Mouse (Mus musculus) lung, embryonic 15.5 days (tissue): ENCODE data around the gene Nt5m. TPM values are rescaled to one million over a fixed set of nuclear protein-coding genes. Genes with fewer than 3 reads are reported as not detected.

Experiments used
- ATAC-seq: fragments of 200-750 bp; cut with Nextera tagmentation; 2 replicates; pipeline ENCODE4 v1.8.0; 2017; ENCODE audit warnings: moderate number of reproducible peaks, borderline replicate concordance; ENCODE audit not compliant: low FRiP score, low TSS enrichment; ENCODE audit errors: extremely low read depth
- H3K27ac ChIP-seq: fragments of 300-500 bp; sonication (generic); 2 replicates; pipeline ENCODE4 v1.5.1; 2015; ENCODE audit warnings: moderate library complexity, mild to moderate bottlenecking, inconsistent platforms
- H3K27me3 ChIP-seq: fragments of 300-500 bp; sonication (generic); 2 replicates; pipeline ENCODE4 v1.6.1; 2015; ENCODE audit warnings: inconsistent platforms
- H3K36me3 ChIP-seq: fragments of 300-500 bp; sonication (generic); 2 replicates; pipeline ENCODE4 v1.6.1; 2015; ENCODE audit warnings: inconsistent platforms
- H3K4me1 ChIP-seq: fragments of 300-500 bp; sonication (generic); 2 replicates; pipeline ENCODE4 v1.6.1; 2015; ENCODE audit warnings: inconsistent platforms
- H3K4me2 ChIP-seq: fragments of 300-500 bp; sonication (generic); 2 replicates; pipeline ENCODE4 v1.6.1; 2015; ENCODE audit warnings: inconsistent platforms, mild to moderate bottlenecking, moderate library complexity
- H3K4me3 ChIP-seq: fragments of 300-500 bp; sonication (generic); 2 replicates; pipeline ENCODE4 v1.5.1; 2015; ENCODE audit warnings: mild to moderate bottlenecking, inconsistent platforms
- H3K9ac ChIP-seq: fragments of 300-500 bp; sonication (generic); 2 replicates; pipeline ENCODE4 v1.6.1; 2015; ENCODE audit warnings: inconsistent platforms
- H3K9me3 ChIP-seq: fragments of 300-500 bp; sonication (generic); 2 replicates; pipeline ENCODE4 v1.6.1; 2016; ENCODE audit warnings: inconsistent platforms
- WGBS: fragments of 180-500 bp; shearing (Covaris S2); methylation state at CpG from one replicate; pipeline ENCODE4 v1.1.7; 2015; 5-methylcytosine and 5-hydroxymethylcytosine counted together
- polyA plus RNA-seq: library from polyadenylated mRNA; unstranded; fragments of >200 nt; fragmentation: Nextera tagmentation; extraction: Ambion mirVana; gene quantifications from 2 replicates; pipeline ENCODE4 v1.2.1, GENCODE M21; 2015

Nt5m gene
- polyA plus RNA-seq, 1 experiment from 2014 or later, result 37.6 TPM

DNA sequence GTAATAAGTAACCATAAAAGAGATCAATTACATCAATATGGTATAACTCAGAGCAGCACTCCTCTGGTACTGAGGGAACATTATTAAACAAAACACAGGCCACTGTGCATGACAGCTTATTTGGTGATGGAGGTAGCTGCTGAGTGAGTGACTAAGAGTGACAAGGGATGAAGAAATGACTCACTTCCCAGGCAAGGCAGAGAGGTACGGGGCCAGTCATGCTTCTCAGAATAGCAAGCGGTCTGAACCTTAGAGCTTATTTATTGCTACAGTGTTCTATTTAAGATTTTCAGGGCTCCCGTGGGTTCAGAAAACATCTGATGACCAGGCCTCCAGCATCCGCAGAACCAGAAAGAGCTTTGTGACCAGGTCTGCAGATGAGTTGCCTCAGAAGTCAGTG, 74.5 kb downstream of the Nt5m start:
- no peak overlapping the region for H3K27ac ChIP-seq
- no peaks in the 10 kb centered on the region for H3K9me3 ChIP-seq
- no peak overlapping the region for H3K4me2 ChIP-seq
- H3K27me3 ChIP-seq, result no peaks in the 10 kb centered on the region
- no peak overlapping the region for H3K9ac ChIP-seq
- ATAC-seq, result no peak
- 77% methylated on average over 4 of the region's 4 CpGs for WGBS
- no peaks in the 10 kb centered on the region for H3K36me3 ChIP-seq
- peaks cover 5% of the 10 kb centered on the region for H3K4me1 ChIP-seq
- no peak overlapping the region for H3K4me3 ChIP-seq

GRCm38 (mm10) chr11:59918014-59918413, 78.8 kb downstream of the Nt5m start:
- H3K36me3 ChIP-seq, result no peaks in the 10 kb centered on the region
- H3K9ac ChIP-seq, result no peak overlapping the region
- WGBS, result 16% methylated on average over 4 of the region's 4 CpGs
- no peaks in the 10 kb centered on the region for H3K9me3 ChIP-seq
- no peak overlapping the region for H3K4me2 ChIP-seq
- no peak overlapping the region for H3K4me3 ChIP-seq
- no peak for ATAC-seq
- peaks cover 5% of the 10 kb centered on the region; the same call in 1 of the 2 replicates for H3K4me1 ChIP-seq
- no peak overlapping the region for H3K27ac ChIP-seq
- no peaks in the 10 kb centered on the region for H3K27me3 ChIP-seq

GRCm38 (mm10) chr11:59919401-59919800, 80.2 kb downstream of the Nt5m start:
- Histone ChIP-seq H3K27ac (no peak overlapping the region), H3K4me1 (peaks cover 5% of the 10 kb centered on the region; the same call in 1 of the 2 replicates), H3K9me3 (no peaks in the 10 kb centered on the region), H3K9ac (no peak overlapping the region), H3K27me3 (no peaks in the 10 kb centered on the region), H3K4me2 (no peak overlapping the region), H3K4me3 (no peak overlapping the region), H3K36me3 (no peaks in the 10 kb centered on the region)
- 50% methylated on average over 3 of the region's 3 CpGs for WGBS
- ATAC-seq, result no peak

DNA sequence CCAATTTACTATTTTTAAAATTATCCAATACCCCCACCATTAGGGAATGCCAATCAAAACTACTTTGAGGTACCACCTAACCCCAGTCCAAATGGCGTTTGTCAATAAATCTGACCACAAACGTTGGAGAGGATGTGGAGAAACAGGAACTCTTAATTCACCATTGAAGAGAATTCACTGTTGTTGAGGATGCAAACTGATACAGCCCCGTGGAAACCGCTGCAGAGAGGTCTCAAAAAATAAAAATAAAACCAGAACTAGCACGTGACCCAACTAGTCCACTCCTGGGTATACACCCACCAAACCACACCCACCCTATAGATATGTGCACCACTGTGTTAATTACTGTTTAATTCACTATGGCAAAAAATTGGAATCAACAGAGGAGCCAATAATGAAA, 81.1 kb downstream of the Nt5m start:
- H3K9ac ChIP-seq, result no peak overlapping the region
- H3K9me3 ChIP-seq, result no peaks in the 10 kb centered on the region
- H3K4me1 ChIP-seq, result peaks cover 5% of the 10 kb centered on the region; the same call in 1 of the 2 replicates
- no peak for ATAC-seq
- no peak overlapping the region for H3K27ac ChIP-seq
- whole genome bisulfite sequencing, result 66% methylated on average over 5 of the region's 5 CpGs
- no peaks in the 10 kb centered on the region for H3K27me3 ChIP-seq
- H3K4me2 ChIP-seq, result no peak overlapping the region
- no peaks in the 10 kb centered on the region for H3K36me3 ChIP-seq
- no peak overlapping the region for H3K4me3 ChIP-seq

DNA sequence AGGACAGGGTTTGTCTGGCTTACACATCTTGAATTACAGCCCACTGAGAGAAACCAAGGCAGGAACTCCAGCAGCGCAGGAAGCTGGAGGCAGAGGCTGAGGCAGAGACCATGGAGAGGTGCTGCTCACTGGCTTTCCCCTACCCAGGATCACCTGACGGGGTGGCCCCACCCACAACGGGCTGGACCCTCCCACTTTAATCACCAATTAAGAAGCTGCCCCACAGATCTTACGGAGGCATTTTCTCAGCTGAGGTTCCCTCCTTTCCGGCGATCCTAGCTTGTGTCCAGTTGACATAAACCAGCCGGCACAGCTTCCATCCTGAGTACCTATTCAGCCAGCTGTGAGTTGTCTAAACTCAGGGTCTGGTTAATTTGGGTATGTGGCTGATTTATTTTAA, 82.0 kb downstream of the Nt5m start:
- H3K4me1 ChIP-seq, result peaks cover 5% of the 10 kb centered on the region; the same call in 1 of the 2 replicates
- no peaks in the 10 kb centered on the region for H3K9me3 ChIP-seq
- H3K27ac ChIP-seq, result no peak overlapping the region
- H3K36me3 ChIP-seq, result no peaks in the 10 kb centered on the region
- no peak overlapping the region for H3K4me2 ChIP-seq
- no peak overlapping the region for H3K4me3 ChIP-seq
- H3K27me3 ChIP-seq, result no peaks in the 10 kb centered on the region
- no peak overlapping the region for H3K9ac ChIP-seq
- no peak for ATAC-seq
- 9% methylated on average over 7 of the region's 7 CpGs for WGBS

DNA sequence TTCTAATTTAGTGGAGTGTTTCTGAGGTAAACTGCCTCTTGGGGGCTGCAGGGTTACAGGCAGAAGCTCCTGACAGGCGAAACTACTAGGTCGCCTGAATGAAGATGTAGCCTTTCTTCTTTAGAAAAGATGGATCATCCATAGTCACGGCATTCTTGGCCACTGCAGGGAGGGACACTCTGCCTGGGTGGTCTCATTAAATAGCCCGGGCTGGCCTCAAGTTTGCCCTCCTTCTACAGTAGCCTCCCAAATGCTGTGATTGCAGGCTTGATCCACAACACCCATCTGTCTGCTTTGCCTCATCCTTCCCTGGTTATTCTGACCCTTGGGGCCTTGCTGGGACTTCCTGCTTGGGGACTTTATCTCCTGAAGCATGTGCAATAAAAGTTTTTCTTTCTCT, 90.8 kb downstream of the Nt5m start:
- no peak overlapping the region for H3K27ac ChIP-seq
- H3K27me3 ChIP-seq, result no peaks in the 10 kb centered on the region
- no peak overlapping the region for H3K4me3 ChIP-seq
- H3K4me2 ChIP-seq, result no peak overlapping the region
- no peak for ATAC-seq
- no peaks in the 10 kb centered on the region for H3K4me1 ChIP-seq
- no peak overlapping the region for H3K9ac ChIP-seq
- WGBS, result 41% methylated on average over 4 of the region's 4 CpGs
- no peaks in the 10 kb centered on the region for H3K36me3 ChIP-seq
- no peaks in the 10 kb centered on the region for H3K9me3 ChIP-seq

Other genes starting within 250 kb of the Nt5m start
- gene Olfr223, start 246.2 kb upstream of the Nt5m start, polyA plus RNA-seq, result not detected in 2 replicates
- 109 and 111 TPM in 2 replicates for gene Mprip, start 178.1 kb upstream of the Nt5m start, polyA plus RNA-seq
- 5.8 and 6.2 TPM in 2 replicates for gene Pld6, start 51.8 kb upstream of the Nt5m start, polyA plus RNA-seq
- 25.9 and 27.7 TPM in 2 replicates for gene Flcn, start 29.4 kb upstream of the Nt5m start, polyA plus RNA-seq
- 204 and 214 TPM in 2 replicates for gene Cops3, start 391 bp downstream of the Nt5m start, polyA plus RNA-seq
- gene Med9, start 108.8 kb downstream of the Nt5m start, polyA plus RNA-seq, result 49.9 and 51.9 TPM in 2 replicates
- 2.5 and 3.3 TPM in 2 replicates for gene Rasd1, start 125.5 kb downstream of the Nt5m start, polyA plus RNA-seq
- gene Pemt, start 207.0 kb downstream of the Nt5m start, polyA plus RNA-seq, result 6.7 and 8.1 TPM in 2 replicates